Mouse (Mus musculus): ENCODE results near the gene Btbd35f30. TPM values are rescaled to one million over a fixed set of nuclear protein-coding genes. Genes with fewer than 3 reads are reported as not detected.

Gene Btbd35f30
- polyA plus RNA-seq (2017; shearing (Covaris generic)) = not detected

GRCm38 (mm10) chrX:32894325-32894724 is at the start of gene Btbd35f30:
Gene Btbd35f30 (plus strand): TSS chrX:32894625.

GRCm38 (mm10) chrX:32941468-32941867 is 47.0 kb downstream of the Btbd35f30 start, which contains the start of gene Gm21789:
Gene Gm21789 (plus strand): TSS chrX:32941768.

Other genes with a start within 250 kb of the Btbd35f30 start
- gene Gm5926, start 243.9 kb upstream of the Btbd35f30 start, polyA plus RNA-seq (2017; shearing (Covaris generic)) = not detected
- not detected for gene Btbd35f21, start 168.5 kb upstream of the Btbd35f30 start, polyA plus RNA-seq (2017; shearing (Covaris generic))
- gene Gm21789, start 47.1 kb downstream of the Btbd35f30 start, polyA plus RNA-seq (2017; shearing (Covaris generic)) = not detected
- not detected for gene Btbd35f5, start 79.3 kb downstream of the Btbd35f30 start, polyA plus RNA-seq (2017; shearing (Covaris generic))